Mouse (Mus musculus) kidney, postnatal 4 days (tissue): ENCODE data around the gene Tmem59l.

Experiments
- DNase-seq, 2 experiments: peaks; one replicate each; pipeline ENCODE4 v3.0.0; 2021; ENCODE audit warnings: mixed read lengths in 2 of 2

Gene Tmem59l

DNA sequence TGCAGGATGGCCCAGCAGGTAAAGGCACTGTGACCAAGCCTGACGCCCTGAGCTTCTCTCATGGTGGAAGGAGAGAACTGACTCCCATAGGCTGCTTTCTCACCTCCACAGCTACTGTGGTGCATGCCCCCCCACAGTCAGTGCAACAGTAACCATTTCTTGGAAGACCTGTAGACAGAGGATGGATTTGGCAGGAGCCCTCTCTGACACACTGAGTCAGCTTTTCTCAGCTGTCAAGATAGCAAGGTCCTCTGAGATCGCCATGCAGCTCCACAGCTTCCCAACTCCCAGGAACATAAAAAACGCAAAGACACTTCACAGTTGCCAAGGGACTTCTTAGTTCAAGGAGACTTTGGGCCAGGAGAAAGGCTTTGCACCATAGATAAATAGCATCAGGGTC is 28.7 kb downstream of the Tmem59l start:
- no peak for DNase-seq

DNA sequence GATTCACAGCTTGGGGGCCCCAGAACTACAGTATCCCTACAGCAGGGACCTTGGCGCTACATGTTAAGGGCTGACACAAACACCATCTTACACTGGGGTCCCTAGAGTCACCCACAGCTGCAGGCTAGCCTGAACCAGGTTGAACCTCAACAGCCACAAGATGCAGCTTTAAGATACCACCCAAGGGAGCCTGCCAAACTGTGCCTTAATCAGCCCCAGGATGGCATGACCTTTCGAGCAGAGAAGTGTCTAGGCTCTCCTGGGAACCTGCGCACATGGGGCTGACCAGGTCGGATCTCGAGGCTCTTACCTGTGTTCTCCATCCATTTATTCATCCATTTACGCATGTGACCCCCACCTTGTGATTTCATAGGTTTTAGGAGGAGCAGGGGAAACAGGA is 29.3 kb downstream of the Tmem59l start:
- no peak for DNase-seq

DNA sequence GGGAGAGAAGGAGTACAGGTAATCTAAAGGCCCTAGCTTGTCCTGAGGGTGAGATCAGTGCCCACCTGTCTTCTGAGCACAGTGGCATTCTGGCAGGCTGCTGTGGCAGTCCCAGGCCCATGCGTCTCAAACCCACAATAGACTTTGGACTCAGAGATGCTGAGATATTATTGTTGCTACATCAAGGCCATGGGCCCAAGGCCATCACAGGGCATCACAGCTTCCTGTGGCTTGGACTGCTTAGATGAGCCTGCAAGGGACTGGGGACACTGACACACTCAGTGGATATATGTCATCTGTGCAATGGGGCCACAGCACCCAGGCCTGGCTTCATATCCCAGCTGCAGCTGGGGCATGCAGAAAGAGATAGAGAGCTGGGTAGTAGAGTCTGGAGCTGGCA is 30.2 kb downstream of the Tmem59l start:
- DNase-seq = no peak

DNA sequence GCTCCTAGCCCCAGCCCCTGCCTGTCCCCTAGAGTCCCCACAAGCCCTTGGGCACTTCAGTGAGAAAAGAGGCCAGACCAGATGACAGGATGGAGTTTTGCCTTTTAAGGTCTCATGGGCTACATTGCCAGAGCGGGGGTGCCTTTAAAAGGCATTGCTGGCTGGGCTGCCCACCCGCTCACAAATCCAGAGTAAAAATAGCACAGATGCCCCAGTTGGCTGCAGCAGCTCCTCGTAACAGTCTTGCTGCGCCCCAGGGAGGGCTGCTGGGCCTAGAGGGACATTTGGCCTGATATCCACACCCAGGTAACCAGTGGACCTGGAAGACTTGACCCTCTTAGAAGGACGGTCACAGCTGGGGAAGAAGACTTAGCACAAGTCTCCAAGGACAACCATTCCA is 33.3 kb downstream of the Tmem59l start:
- DNase-seq = no peak

DNA sequence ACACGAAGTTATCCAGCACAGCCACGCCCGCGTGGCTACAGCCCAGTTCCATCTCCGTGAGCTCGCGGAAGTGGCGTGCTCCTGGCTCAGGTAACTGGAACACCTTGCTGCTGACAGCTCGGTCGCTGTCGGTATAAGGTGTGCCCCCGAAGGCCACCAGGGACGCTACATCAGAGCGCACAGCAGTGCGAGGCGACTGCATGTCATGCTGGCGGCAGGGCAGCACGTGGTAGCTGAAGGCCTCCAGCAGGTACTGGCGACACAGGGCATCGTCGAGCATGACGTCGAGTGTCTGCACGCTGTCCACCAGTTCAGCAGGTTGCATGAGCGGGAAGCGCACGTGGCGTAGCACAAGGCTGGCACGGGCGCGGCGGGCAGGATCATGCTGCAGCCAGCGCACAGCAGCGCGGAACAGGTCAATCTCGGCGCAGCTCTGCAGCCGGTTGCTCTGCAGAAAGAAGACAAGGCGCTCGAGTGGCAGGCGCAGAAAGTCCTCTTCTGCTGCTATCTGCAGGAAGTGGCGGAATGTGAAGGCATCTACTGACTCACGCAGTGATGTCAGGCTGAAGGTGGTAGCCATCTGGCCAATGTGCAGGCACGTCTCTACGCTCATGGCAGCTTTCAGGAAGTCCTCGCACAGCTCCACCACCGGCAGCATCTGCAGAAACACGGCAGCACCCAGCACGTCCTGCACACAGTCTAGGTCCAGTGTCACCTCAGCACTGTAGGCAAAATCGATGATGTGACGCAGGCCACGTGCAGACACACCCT is 34.8 kb downstream of the Tmem59l start:
- no peak for DNase-seq

DNA sequence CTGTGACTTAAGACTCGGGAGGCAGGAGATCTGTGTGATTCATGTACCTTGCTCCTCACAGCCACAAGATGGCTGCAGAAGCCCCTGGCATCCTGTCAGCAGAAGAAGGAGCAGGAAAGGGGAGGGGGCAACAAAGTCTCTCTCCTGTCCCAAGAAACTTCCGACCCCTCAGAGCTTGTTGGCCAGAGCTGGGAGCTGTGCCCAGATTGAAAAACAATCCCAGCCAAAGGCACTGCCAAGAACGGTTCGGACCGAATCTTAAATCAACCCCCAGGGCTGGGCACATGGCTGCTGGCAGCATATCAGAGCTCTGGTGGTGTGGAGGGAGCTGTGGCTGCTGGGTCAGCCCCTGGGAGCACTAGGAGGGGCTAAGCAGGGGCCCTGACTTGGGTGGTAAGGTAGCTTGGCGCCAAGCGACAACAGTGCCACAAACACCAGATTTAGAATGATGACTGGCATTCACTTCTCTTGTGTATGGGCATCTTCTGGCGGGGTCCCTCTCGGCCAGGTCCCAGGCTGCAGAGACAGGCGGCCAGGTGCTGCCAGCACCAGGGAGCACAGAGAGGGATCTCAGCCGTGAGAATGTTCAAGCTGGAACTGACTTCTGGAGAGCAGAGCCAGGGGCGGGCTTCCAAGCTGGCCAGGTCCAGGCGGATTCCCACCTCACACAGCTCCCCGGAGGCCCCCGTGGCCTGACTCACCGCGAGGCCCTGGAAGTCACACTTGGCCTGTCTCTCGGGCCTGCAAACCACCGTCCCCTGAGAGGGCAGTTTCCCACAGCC is 39.3 kb downstream of the Tmem59l start:
- DNase-seq = peak in 1 of 2 experiments; percentile 40

DNA sequence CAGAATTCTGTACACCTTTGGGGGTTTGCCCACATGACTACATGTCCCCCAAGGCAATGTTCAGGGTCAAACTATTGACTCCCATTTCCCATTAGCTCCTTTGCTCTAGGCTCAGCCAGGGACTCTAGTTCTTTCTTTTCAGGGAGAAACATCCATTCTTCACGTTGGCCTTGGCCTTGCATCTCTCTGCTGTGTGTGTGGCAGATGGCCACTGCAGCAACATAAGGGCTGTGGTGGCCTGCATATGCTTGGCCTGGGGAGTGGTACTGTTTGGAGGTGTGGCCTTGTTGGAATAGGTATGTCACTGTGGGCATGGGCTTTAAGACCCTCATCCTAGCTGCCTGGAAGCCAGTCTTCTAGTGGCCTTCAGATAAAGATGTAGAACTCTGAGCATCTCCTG is 41.2 kb downstream of the Tmem59l start:
- no peak for DNase-seq

DNA sequence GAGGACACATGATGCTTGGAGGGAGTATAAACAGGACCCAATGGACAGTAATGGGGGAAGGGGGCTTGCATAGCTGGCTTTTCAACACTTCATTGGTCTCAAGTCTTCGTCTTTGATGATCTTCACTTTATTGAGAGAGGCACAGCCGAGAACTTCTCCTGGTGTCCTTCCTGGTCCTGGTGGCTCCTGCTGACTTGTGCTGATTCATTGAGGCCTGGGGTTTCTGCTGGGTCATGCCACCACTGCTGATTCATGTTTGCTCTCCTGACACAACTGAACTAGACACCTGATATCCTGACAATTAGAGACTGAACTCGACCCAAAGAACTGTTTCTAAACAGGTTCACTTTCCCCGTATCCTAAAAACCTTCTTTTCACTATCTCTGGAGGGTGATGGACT is 43.8 kb downstream of the Tmem59l start:
- no peak for DNase-seq

DNA sequence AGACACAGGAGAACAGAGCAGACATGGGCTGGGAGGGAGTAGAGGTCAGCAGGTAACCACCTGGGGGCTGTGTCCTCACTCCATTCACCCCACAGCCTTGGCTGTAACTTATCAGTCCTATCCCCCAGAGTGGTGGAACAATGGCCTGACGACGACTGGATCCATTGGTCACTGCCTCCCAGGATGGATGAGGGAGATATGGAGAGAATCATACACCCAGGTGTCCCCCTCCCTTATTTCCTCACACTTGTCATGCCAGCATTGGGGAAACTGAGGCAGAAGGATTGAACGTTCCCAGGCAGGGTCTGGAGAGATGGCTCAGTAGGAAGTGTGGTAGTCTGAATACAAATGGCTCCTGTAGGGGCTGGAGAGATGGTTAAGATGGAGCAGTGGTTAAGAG is 45.6 kb downstream of the Tmem59l start:
- no peak for DNase-seq

DNA sequence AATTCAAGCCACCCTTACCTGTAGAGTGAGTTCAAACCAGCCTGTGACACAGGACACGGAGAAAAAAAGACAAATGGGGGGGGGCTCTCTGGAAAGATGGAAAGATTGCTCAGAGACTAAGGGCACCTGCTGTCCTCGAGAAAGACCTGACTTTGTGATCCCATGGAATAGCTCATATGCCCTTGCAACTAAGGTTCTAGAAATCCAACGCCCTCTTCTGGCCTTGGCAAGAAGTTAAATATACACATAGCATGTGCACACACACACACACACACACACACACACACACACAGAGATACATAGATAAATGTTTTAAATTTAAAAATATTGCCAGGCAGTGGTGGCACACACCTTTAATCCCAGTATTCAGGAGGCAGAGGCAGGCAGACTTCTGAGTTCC is 46.9 kb downstream of the Tmem59l start:
- no peak for DNase-seq

DNA sequence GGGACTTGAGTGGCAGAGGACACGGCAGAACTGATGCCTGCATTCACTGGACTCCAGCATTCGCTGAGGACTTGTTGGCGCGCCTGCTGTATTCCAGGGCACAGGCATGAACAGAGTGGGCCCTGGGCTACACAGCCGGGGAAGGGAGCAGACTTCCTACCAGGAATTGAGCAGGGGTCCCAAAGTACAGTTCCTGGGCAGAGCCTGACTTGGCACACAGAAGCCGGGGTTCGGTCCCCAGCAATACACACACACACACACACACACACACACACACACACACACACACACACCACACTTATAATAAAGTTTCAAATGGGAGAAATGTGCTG is 47.3 kb downstream of the Tmem59l start:
- DNase-seq = no peak

DNA sequence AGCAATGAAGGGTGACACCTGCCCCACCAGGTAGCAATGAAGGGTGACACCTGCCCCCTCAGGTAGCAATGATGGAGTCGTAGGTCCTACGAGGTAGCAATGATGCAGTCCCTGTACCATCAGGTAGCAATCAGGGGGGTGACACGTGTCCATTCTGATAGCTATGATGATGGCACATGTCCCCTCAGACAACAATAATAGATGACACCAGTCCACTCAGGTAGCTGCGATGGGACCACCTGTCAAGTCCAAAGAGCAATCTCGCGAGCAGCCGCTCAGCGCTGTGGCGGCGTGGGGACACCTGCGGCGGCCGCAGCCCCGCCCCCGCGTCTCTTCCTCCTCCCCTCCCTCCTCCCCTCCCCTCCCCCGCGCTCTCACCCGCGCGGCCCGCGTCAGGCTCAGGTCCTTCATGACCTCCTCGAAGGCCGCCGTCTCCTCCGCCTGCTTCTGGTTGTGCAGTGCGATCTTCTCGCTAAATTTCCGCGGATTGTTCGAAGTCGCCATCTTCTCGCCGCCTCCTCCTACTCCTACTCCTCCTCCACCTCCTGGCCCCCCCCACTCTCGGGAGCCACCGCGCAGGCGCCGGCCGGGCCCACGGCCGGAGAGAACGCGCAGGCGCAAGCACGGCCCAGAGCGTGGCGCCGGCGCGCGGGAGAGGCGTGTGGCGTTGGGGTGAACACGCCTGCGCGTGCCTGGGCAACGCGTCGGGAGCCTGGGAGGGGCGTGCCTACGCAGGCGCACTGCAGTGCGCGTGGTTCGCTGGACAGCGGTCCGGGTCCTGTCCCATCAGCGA is 47.9 kb downstream of the Tmem59l start, which contains the start of gene Crtc1:
Crtc1 (minus strand) TSS at position 525 of the 793 bp plus-strand sequence.
- DNase-seq = peak; percentile 98

DNA sequence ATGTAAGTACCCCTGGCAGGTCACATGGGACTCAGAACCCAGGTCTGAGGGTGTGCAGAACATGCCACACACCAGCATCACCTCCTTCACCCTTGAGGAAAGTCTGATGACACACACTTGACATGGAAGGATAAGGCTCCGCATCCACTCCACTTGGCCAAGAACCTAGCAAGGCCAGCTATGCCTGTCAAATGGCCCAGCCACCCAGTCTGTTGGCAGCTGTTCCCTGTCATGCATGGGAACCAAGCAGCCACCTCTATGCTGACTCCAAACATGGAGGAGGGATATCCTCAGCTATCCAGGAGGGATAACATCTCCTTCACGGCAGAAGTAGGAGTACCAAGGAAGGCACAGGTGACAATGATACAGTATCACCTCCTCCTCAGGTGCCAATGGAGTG is 48.7 kb downstream of the Tmem59l start:
- DNase-seq = no peak

DNA sequence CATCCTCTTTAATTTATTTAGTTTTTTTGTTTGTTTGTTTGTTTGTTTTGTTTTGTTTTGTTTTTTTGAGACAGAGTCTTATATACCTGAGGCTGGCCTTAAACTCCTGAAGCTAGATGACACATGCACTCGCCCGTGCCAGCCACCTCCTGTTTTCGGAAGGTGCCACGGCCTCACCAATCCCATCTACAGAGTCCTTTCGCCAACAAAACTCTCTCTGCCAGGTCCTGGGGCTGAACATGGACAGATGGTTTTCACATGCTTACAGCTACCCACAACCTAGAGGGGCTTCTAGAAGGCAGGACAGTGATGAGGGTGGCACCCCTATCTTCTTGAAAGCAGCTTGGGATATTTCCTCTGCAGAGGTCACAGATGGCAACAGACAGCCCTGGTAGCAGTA is 52.0 kb downstream of the Tmem59l start:
- DNase-seq = no peak
